Mouse (Mus musculus) CH12F3 (cell line): ENCODE results near the gene Arhgdia.

Source experiments
- in situ Hi-C: fragments of 300-500 bp; cut with MboI; formaldehyde crosslinking; loops from 2 replicates; pipeline ENCODE4 v1.14.3; 2020; ENCODE audit warnings: low sequenced_read_pairs

Gene Arhgdia

GRCm38 (mm10) chr11:120555260-120555659 lies 26.2 kb downstream of the Arhgdia start:
- in situ Hi-C loops = no loop called here

- in situ Hi-C loops = no loop called here
These were observed 26.6 kb downstream of the Arhgdia start for GRCm38 (mm10) chr11:120554834-120555233.

GRCm38 (mm10) chr11:120552736-120553135 lies 28.7 kb downstream of the Arhgdia start:
- in situ Hi-C loops = no loop called here

- in situ Hi-C loops = no loop called here
These were observed 30.5 kb downstream of the Arhgdia start, which contains the start of gene Ppp1r27 for GRCm38 (mm10) chr11:120550810-120551440. Ppp1r27 (minus strand) TSS chr11:120551132.

- in situ Hi-C loops = no loop called here
These were observed 31.2 kb downstream of the Arhgdia start for GRCm38 (mm10) chr11:120549986-120550809.

GRCm38 (mm10) chr11:120549168-120549945 lies 32.1 kb downstream of the Arhgdia start, which contains the start of gene Mcrip1:
Mcrip1 (minus strand) TSS chr11:120549727.
- in situ Hi-C loops = no loop called here

- in situ Hi-C loops = no loop called here
These were observed 32.6 kb downstream of the Arhgdia start for GRCm38 (mm10) chr11:120548786-120549167.

- in situ Hi-C loops = no loop called here
These were observed 33.2 kb downstream of the Arhgdia start for GRCm38 (mm10) chr11:120548214-120548613.

GRCm38 (mm10) chr11:120547469-120547868 lies 34.0 kb downstream of the Arhgdia start:
- in situ Hi-C loops = no loop called here

- in situ Hi-C loops = no loop called here
These were observed 35.5 kb downstream of the Arhgdia start for GRCm38 (mm10) chr11:120545964-120546363.

- in situ Hi-C loops = no loop called here
These were observed 39.0 kb downstream of the Arhgdia start for GRCm38 (mm10) chr11:120542376-120542775.

- in situ Hi-C loops = no loop called here
These were observed 39.5 kb downstream of the Arhgdia start for GRCm38 (mm10) chr11:120541907-120542306.

- in situ Hi-C loops = no loop called here
These were observed 42.0 kb downstream of the Arhgdia start for GRCm38 (mm10) chr11:120539285-120540014.

- in situ Hi-C loops = no loop called here
These were observed 42.5 kb downstream of the Arhgdia start for GRCm38 (mm10) chr11:120538955-120539284.

- in situ Hi-C loops = no loop called here
These were observed 42.9 kb downstream of the Arhgdia start for GRCm38 (mm10) chr11:120538485-120538884.

- in situ Hi-C loops = no loop called here
These were observed 45.6 kb downstream of the Arhgdia start for GRCm38 (mm10) chr11:120535804-120536203.

GRCm38 (mm10) chr11:120535145-120535544 lies 46.3 kb downstream of the Arhgdia start:
- in situ Hi-C loops = no loop called here

- in situ Hi-C loops = no loop called here
These were observed 47.3 kb downstream of the Arhgdia start for GRCm38 (mm10) chr11:120534093-120534492.

GRCm38 (mm10) chr11:120531646-120532045 lies 49.8 kb downstream of the Arhgdia start:
- in situ Hi-C loops = no loop called here

GRCm38 (mm10) chr11:120530085-120530964 lies 51.1 kb downstream of the Arhgdia start, which contains the start of gene Gcgr:
Gcgr (plus strand) TSS chr11:120530699.
- in situ Hi-C loops = no loop called here
